Mouse (Mus musculus) embryo, embryonic 10.5 days (tissue): ENCODE data around the gene Ankle1.
"Not testable (repeated sequence)": the region's sequence is repeated elsewhere in the genome, so short reads cannot be mapped to it uniquely, and the experiment has no call there.

Experiments
- DNase-seq: peaks from one replicate; pipeline ENCODE4 v3.0.0-alpha.2; 2015; ENCODE audit warnings: low spot score

The Ankle1 gene

GRCm38 (mm10) chr8:71407441-71407840, 1.6 kb downstream of the Ankle1 start:
- DNase-seq: no peak

GRCm38 (mm10) chr8:71408231-71408630, 2.4 kb downstream of the Ankle1 start:
- DNase-seq: no peak

- DNase-seq: no peak
Observed at GRCm38 (mm10) chr8:71411535-71412273, 5.9 kb downstream of the Ankle1 start.

GRCm38 (mm10) chr8:71422121-71422520, 16.3 kb downstream of the Ankle1 start:
- no peak for DNase-seq

- DNase-seq: not testable (repeated sequence)
Observed at GRCm38 (mm10) chr8:71432935-71433334, 27.1 kb downstream of the Ankle1 start.

GRCm38 (mm10) chr8:71437041-71437440, 31.2 kb downstream of the Ankle1 start:
- DNase-seq: no peak

- DNase-seq: peak; percentile 81
Observed at GRCm38 (mm10) chr8:71441404-71441803, 35.6 kb downstream of the Ankle1 start.

- no peak for DNase-seq
Observed at GRCm38 (mm10) chr8:71445096-71445495, 39.3 kb downstream of the Ankle1 start.

- DNase-seq: no peak
Observed at GRCm38 (mm10) chr8:71451337-71451736, 45.5 kb downstream of the Ankle1 start.

GRCm38 (mm10) chr8:71451777-71452176, 46.0 kb downstream of the Ankle1 start:
- no peak for DNase-seq

- DNase-seq: no peak
Observed at GRCm38 (mm10) chr8:71452669-71453068, 46.9 kb downstream of the Ankle1 start.

GRCm38 (mm10) chr8:71454668-71455067, 48.9 kb downstream of the Ankle1 start:
- DNase-seq: no peak

- DNase-seq: no peak
Observed at GRCm38 (mm10) chr8:71456906-71457305, 51.1 kb downstream of the Ankle1 start.

- no peak for DNase-seq
Observed at GRCm38 (mm10) chr8:71457659-71458270, 52.0 kb downstream of the Ankle1 start.
